Mouse (Mus musculus): ENCODE measurements around the gene Mrpl55. TPM values are rescaled to one million over a fixed set of nuclear protein-coding genes. Genes with fewer than 3 reads are reported as not detected.

The Mrpl55 gene
- polyA plus RNA-seq, 1 experiment = not detected

GRCm38 (mm10) chr11:59224025-59224424 lies 21.7 kb downstream of the Mrpl55 start:
- peaks cover 14% of the 10 kb centered on the region for H3K4me1 ChIP-seq (ENCODE audit: control insufficient read depth, insufficient read depth, low read length)
- TF ChIP-seq CTCF (IDR thresholded peaks at IDR 0.05; ENCODE audit: insufficient read depth, low read depth, low read length) = no peak
- TF ChIP-seq POLR2A (IDR thresholded peaks at IDR 0.05; ENCODE audit: insufficient read depth, low read depth, low read length) = no peak
- 80% methylated on average over 3 of the region's 3 CpGs for WGBS
- H3K4me3 ChIP-seq (ENCODE audit: insufficient read depth, low read depth, low read length) = no peak overlapping the region
- no peak overlapping the region for H3K27ac ChIP-seq (ENCODE audit: insufficient read depth, low read depth, low read length)

- no peak for TF ChIP-seq POLR2A (IDR thresholded peaks at IDR 0.05; ENCODE audit: insufficient read depth, low read depth, low read length)
- Histone ChIP-seq H3K4me3 (ENCODE audit: insufficient read depth, low read depth, low read length) (no peak overlapping the region), H3K27ac (ENCODE audit: insufficient read depth, low read depth, low read length) (no peak overlapping the region), H3K4me1 (ENCODE audit: control insufficient read depth, insufficient read depth, low read length) (peaks cover 15% of the 10 kb centered on the region)
- WGBS = 51% methylated on average over 2 of the region's 2 CpGs
Measured at GRCm38 (mm10) chr11:59224470-59224869, 22.2 kb downstream of the Mrpl55 start.

GRCm38 (mm10) chr11:59225167-59225566 lies 22.9 kb downstream of the Mrpl55 start:
- TF ChIP-seq POLR2A (IDR thresholded peaks at IDR 0.05; ENCODE audit: insufficient read depth, low read depth, low read length) = no peak
- no peak for TF ChIP-seq CTCF (IDR thresholded peaks at IDR 0.05; ENCODE audit: insufficient read depth, low read depth, low read length)
- 65% methylated on average over 2 of the region's 2 CpGs for WGBS
- no peak overlapping the region for H3K27ac ChIP-seq (ENCODE audit: insufficient read depth, low read depth, low read length)
- no peak overlapping the region for H3K4me3 ChIP-seq (ENCODE audit: insufficient read depth, low read depth, low read length)
- peaks cover 15% of the 10 kb centered on the region for H3K4me1 ChIP-seq (ENCODE audit: control insufficient read depth, insufficient read depth, low read length)

- WGBS = 19% methylated on average over 3 of the region's 3 CpGs
- TF ChIP-seq POLR2A (IDR thresholded peaks at IDR 0.05; ENCODE audit: insufficient read depth, low read depth, low read length) (no peak), CTCF (IDR thresholded peaks at IDR 0.05; ENCODE audit: insufficient read depth, low read depth, low read length) (no peak)
- Histone ChIP-seq H3K4me1 (ENCODE audit: control insufficient read depth, insufficient read depth, low read length) (peaks cover 15% of the 10 kb centered on the region), H3K4me3 (ENCODE audit: insufficient read depth, low read depth, low read length) (no peak overlapping the region), H3K27ac (ENCODE audit: insufficient read depth, low read depth, low read length) (no peak overlapping the region)
Measured at GRCm38 (mm10) chr11:59226251-59226650, 24.0 kb downstream of the Mrpl55 start.

GRCm38 (mm10) chr11:59226787-59227603 lies 24.7 kb downstream of the Mrpl55 start:
- peak overlapping the region; percentile 88; the same call in 1 of the 2 replicates for H3K27ac ChIP-seq (ENCODE audit: insufficient read depth, low read depth, low read length)
- H3K4me1 ChIP-seq (ENCODE audit: control insufficient read depth, insufficient read depth, low read length) = peaks cover 15% of the 10 kb centered on the region
- WGBS = 2% methylated on average over 21 of the region's 21 CpGs
- TF ChIP-seq POLR2A (IDR thresholded peaks at IDR 0.05; ENCODE audit: insufficient read depth, low read depth, low read length) (no peak), CTCF (IDR thresholded peaks at IDR 0.05; ENCODE audit: insufficient read depth, low read depth, low read length) (no peak)
- peak overlapping the region; percentile 88 for H3K4me3 ChIP-seq (ENCODE audit: insufficient read depth, low read depth, low read length)

GRCm38 (mm10) chr11:59227604-59228121 lies 25.4 kb downstream of the Mrpl55 start:
- no peak for TF ChIP-seq POLR2A (IDR thresholded peaks at IDR 0.05; ENCODE audit: insufficient read depth, low read depth, low read length)
- no peak for TF ChIP-seq CTCF (IDR thresholded peaks at IDR 0.05; ENCODE audit: insufficient read depth, low read depth, low read length)
- Histone ChIP-seq H3K27ac (ENCODE audit: insufficient read depth, low read depth, low read length) (peak overlapping the region; percentile 88), H3K4me1 (ENCODE audit: control insufficient read depth, insufficient read depth, low read length) (peaks cover 12% of the 10 kb centered on the region), H3K4me3 (ENCODE audit: insufficient read depth, low read depth, low read length) (peak overlapping the region; percentile 88)
- under 1% methylated on average over 51 of the region's 51 CpGs for WGBS

GRCm38 (mm10) chr11:59228122-59228953 lies 26.1 kb downstream of the Mrpl55 start, which contains the start of gene Arf1:
Gene Arf1 (minus strand): TSS chr11:59228270.
- Histone ChIP-seq H3K4me1 (ENCODE audit: control insufficient read depth, insufficient read depth, low read length) (peaks cover 12% of the 10 kb centered on the region), H3K27ac (ENCODE audit: insufficient read depth, low read depth, low read length) (peak within 1 kb of the TSS; percentile 88), H3K4me3 (ENCODE audit: insufficient read depth, low read depth, low read length) (peak within 1 kb of the TSS; percentile 88)
- whole genome bisulfite sequencing = 5% methylated on average over 59 of the region's 59 CpGs
- no peak for TF ChIP-seq CTCF (IDR thresholded peaks at IDR 0.05; ENCODE audit: insufficient read depth, low read depth, low read length)
- TF ChIP-seq POLR2A (IDR thresholded peaks at IDR 0.05; ENCODE audit: insufficient read depth, low read depth, low read length) = peak; percentile 97

GRCm38 (mm10) chr11:59230144-59230760 lies 28.0 kb downstream of the Mrpl55 start:
- TF ChIP-seq CTCF (IDR thresholded peaks at IDR 0.05; ENCODE audit: insufficient read depth, low read depth, low read length) (peak; percentile 50; the same call in 1 of the 2 replicates), POLR2A (IDR thresholded peaks at IDR 0.05; ENCODE audit: insufficient read depth, low read depth, low read length) (no peak)
- peaks cover 12% of the 10 kb centered on the region for H3K4me1 ChIP-seq (ENCODE audit: control insufficient read depth, insufficient read depth, low read length)
- WGBS = 23% methylated on average over 7 of the region's 7 CpGs
- H3K4me3 ChIP-seq (ENCODE audit: insufficient read depth, low read depth, low read length) = no peak overlapping the region
- no peak overlapping the region for H3K27ac ChIP-seq (ENCODE audit: insufficient read depth, low read depth, low read length)
